Mouse (Mus musculus): Measurements from ENCODE around the gene Arpp19.

Gene Arpp19

GRCm38 (mm10) chr9:75038357-75038688, 909 bp downstream of the Arpp19 start:
- DNase-seq (ENCODE audit: low read depth): peak; percentile 18

- DNase-seq (ENCODE audit: low read depth): no peak
Observed at GRCm38 (mm10) chr9:75040566-75040965, 3.2 kb downstream of the Arpp19 start.

GRCm38 (mm10) chr9:75041840-75042525, 4.6 kb downstream of the Arpp19 start:
- no peak for DNase-seq (ENCODE audit: low read depth)

GRCm38 (mm10) chr9:75043191-75043590, 5.8 kb downstream of the Arpp19 start:
- no peak for DNase-seq (ENCODE audit: low read depth)

- DNase-seq (ENCODE audit: low read depth): no peak
Observed at GRCm38 (mm10) chr9:75047079-75047478, 9.7 kb downstream of the Arpp19 start.

- DNase-seq (ENCODE audit: low read depth): no peak
Observed at GRCm38 (mm10) chr9:75049100-75049499, 11.7 kb downstream of the Arpp19 start.

- peak; percentile 83 for DNase-seq (ENCODE audit: low read depth)
Observed at GRCm38 (mm10) chr9:75050003-75050402, 12.6 kb downstream of the Arpp19 start.

- no peak for DNase-seq (ENCODE audit: low read depth)
Observed at GRCm38 (mm10) chr9:75051841-75052240, 14.4 kb downstream of the Arpp19 start.

- no peak for DNase-seq (ENCODE audit: low read depth)
Observed at GRCm38 (mm10) chr9:75055046-75055445, 17.6 kb downstream of the Arpp19 start.

GRCm38 (mm10) chr9:75064678-75065331, 27.4 kb downstream of the Arpp19 start:
- no peak for DNase-seq (ENCODE audit: low read depth)

- no peak for DNase-seq (ENCODE audit: low read depth)
Observed at GRCm38 (mm10) chr9:75070457-75071028, 33.1 kb downstream of the Arpp19 start, which contains the start of gene Myo5a. Gene Myo5a (plus strand): TSS chr9:75071015.

GRCm38 (mm10) chr9:75071029-75071705, 33.8 kb downstream of the Arpp19 start:
- peak; percentile 86 for DNase-seq (ENCODE audit: low read depth)

GRCm38 (mm10) chr9:75071706-75072192, 34.3 kb downstream of the Arpp19 start:
- peak; percentile 55 for DNase-seq (ENCODE audit: low read depth)

- no peak for DNase-seq (ENCODE audit: low read depth)
Observed at GRCm38 (mm10) chr9:75072361-75072760, 34.9 kb downstream of the Arpp19 start.

- DNase-seq (ENCODE audit: low read depth): no peak
Observed at GRCm38 (mm10) chr9:75077191-75077590, 39.8 kb downstream of the Arpp19 start.

GRCm38 (mm10) chr9:75085242-75085824, 47.9 kb downstream of the Arpp19 start:
- no peak for DNase-seq (ENCODE audit: low read depth)

GRCm38 (mm10) chr9:75087823-75088222, 50.4 kb downstream of the Arpp19 start:
- DNase-seq (ENCODE audit: low read depth): no peak

GRCm38 (mm10) chr9:75089285-75089684, 51.9 kb downstream of the Arpp19 start:
- no peak for DNase-seq (ENCODE audit: low read depth)

GRCm38 (mm10) chr9:75092134-75092533, 54.7 kb downstream of the Arpp19 start:
- DNase-seq (ENCODE audit: low read depth): no peak

GRCm38 (mm10) chr9:75094762-75095161, 57.3 kb downstream of the Arpp19 start:
- no peak for DNase-seq (ENCODE audit: low read depth)

- DNase-seq (ENCODE audit: low read depth): no peak
Observed at GRCm38 (mm10) chr9:75098937-75099336, 61.5 kb downstream of the Arpp19 start.

GRCm38 (mm10) chr9:75100157-75100781, 62.9 kb downstream of the Arpp19 start:
- DNase-seq (ENCODE audit: low read depth): no peak
